Mouse (Mus musculus) ES-E14 (cell line): ENCODE results near the gene Tmem205. TPM values are rescaled to one million over a fixed set of nuclear protein-coding genes. Genes with fewer than 3 reads are reported as not detected.

Experiments
- DNase-seq: peaks from one replicate; pipeline ENCODE4 v3.0.0-alpha.2; 2013; ENCODE audit warnings: low read depth, low spot score
- H3K27ac ChIP-seq: 2 replicates; pipeline ENCODE4 v1.5.1; 2012; ENCODE audit warnings: low read depth, mild to moderate bottlenecking, low read length, moderate library complexity, mixed read lengths; ENCODE audit not compliant: poor library complexity, insufficient read depth, severe bottlenecking
- H3K36me3 ChIP-seq: 2 replicates; pipeline ENCODE4 v1.6.1; 2012; ENCODE audit warnings: mild to moderate bottlenecking, low read length, moderate library complexity, mixed read lengths; ENCODE audit not compliant: control insufficient read depth, poor library complexity, insufficient read depth, severe bottlenecking
- H3K4me1 ChIP-seq, 2 experiments: fragments of 150-350 bp in 1 of 2; sonication (generic) in 1 of 2; 2 replicates each; pipeline ENCODE4 v1.6.1; 2012; ENCODE audit warnings: low read length in 2 of 2, mild to moderate bottlenecking in 1 of 2, mixed read lengths in 1 of 2; ENCODE audit not compliant: control insufficient read depth in 2 of 2, insufficient read depth in 2 of 2, poor library complexity in 1 of 2
- H3K4me3 ChIP-seq, 2 experiments: fragments of 150-350 bp in 1 of 2; sonication (generic) in 1 of 2; 2 replicates each; pipeline ENCODE4 v1.5.1; 2012; ENCODE audit warnings: low read length in 2 of 2, low read depth in 1 of 2, mild to moderate bottlenecking in 1 of 2, mixed read lengths in 1 of 2; ENCODE audit not compliant: insufficient read depth in 1 of 2, poor library complexity in 1 of 2, severe bottlenecking in 1 of 2
- H3K9ac ChIP-seq: 2 replicates; pipeline ENCODE4 v1.6.1; 2012; ENCODE audit warnings: low read depth, mild to moderate bottlenecking, low read length, mixed read lengths; ENCODE audit not compliant: poor library complexity, insufficient read depth, severe bottlenecking
- H3K9me3 ChIP-seq: fragments of 150-350 bp; sonication (generic); 2 replicates; pipeline ENCODE4 v1.6.1; 2012; ENCODE audit warnings: low read depth, mild to moderate bottlenecking, low read length; ENCODE audit not compliant: control insufficient read depth, insufficient read depth
- CHD2 ChIP-seq: IDR thresholded peaks from 2 replicates; pipeline ENCODE4 v1.6.1; 2014; ENCODE audit warnings: mild to moderate bottlenecking, low read depth, low read length, inconsistent platforms
- HCFC1 ChIP-seq: IDR thresholded peaks from 2 replicates; pipeline ENCODE4 v1.6.1; 2012; ENCODE audit warnings: low read length, inconsistent platforms, borderline replicate concordance; ENCODE audit not compliant: insufficient read depth
- MAFK ChIP-seq: IDR thresholded peaks from 2 replicates; pipeline ENCODE4 v1.6.1; 2014; ENCODE audit warnings: mild to moderate bottlenecking, low read depth, low read length, inconsistent platforms; ENCODE audit not compliant: insufficient read depth
- ZC3H11A ChIP-seq: IDR thresholded peaks from 2 replicates; pipeline ENCODE4 v1.6.1; 2012; ENCODE audit warnings: low read depth, mild to moderate bottlenecking, inconsistent platforms, low read length, borderline replicate concordance
- ZNF384 ChIP-seq: IDR thresholded peaks from 2 replicates; pipeline ENCODE4 v1.6.1; 2012; ENCODE audit warnings: low read depth, low read length, inconsistent platforms
- in situ Hi-C, 2 experiments: fragments of 600-800 bp; cut with MboI; formaldehyde crosslinking; loops; one replicate each; pipeline ENCODE4 v1.15.1; 2025; ENCODE audit warnings: low sequenced_read_pairs in 2 of 2, inconsistent platforms in 1 of 2; ENCODE audit not compliant: unreplicated experiment in 2 of 2
- total RNA-seq: library from RNA; depleted of rRNA; stranded (reverse); fragments of 300-350 nt; gene quantifications from 2 replicates; pipeline ENCODE4 v1.2.3, GENCODE M21; 2012

Tmem205 gene
- total RNA-seq, 1 experiment: 38.1 TPM

GRCm38 (mm10) chr9:21925034-21925433 lies 2.3 kb downstream of the Tmem205 start:
- no peak overlapping the region for H3K27ac ChIP-seq
- TF ChIP-seq CHD2 (no peak), HCFC1 (no peak), ZNF384 (no peak), MAFK (no peak), ZC3H11A (no peak)
- H3K4me3 ChIP-seq: no peak overlapping the region

GRCm38 (mm10) chr9:21924099-21924493 lies 3.3 kb downstream of the Tmem205 start:
- no peak for TF ChIP-seq CHD2
- H3K4me3 ChIP-seq: no peak overlapping the region
- in situ Hi-C loops: no loop called here
- H3K27ac ChIP-seq: no peak overlapping the region
- no peak for DNase-seq
- H3K36me3 ChIP-seq: peaks cover 14% of the 10 kb centered on the region; the same call in 1 of the 2 replicates
- H3K4me1 ChIP-seq: peaks cover 0 to 7% of the 10 kb centered on the region in 2 experiments; a peak in 2 of 4 replicates
- H3K9ac ChIP-seq: no peak overlapping the region
- H3K9me3 ChIP-seq: no peaks in the 10 kb centered on the region

More at GRCm38 (mm10) chr9:21925034-21925433, 2.3 kb downstream of the Tmem205 start:
- Histone ChIP-seq H3K36me3 (peaks cover 14% of the 10 kb centered on the region; the same call in 1 of the 2 replicates), H3K9me3 (no peaks in the 10 kb centered on the region), H3K9ac (no peak overlapping the region), H3K4me1 (peaks cover 0 to 7% of the 10 kb centered on the region in 2 experiments; a peak in 2 of 4 replicates)
- in situ Hi-C loops: no loop called here
- no peak for DNase-seq

- no peak for TF ChIP-seq ZC3H11A
- no peak for TF ChIP-seq HCFC1
- no peak for TF ChIP-seq MAFK
- no peak for TF ChIP-seq ZNF384
- no peak for TF ChIP-seq CHD2
- peaks cover 14% of the 10 kb centered on the region; the same call in 1 of the 2 replicates for H3K36me3 ChIP-seq
- no peak overlapping the region for H3K9ac ChIP-seq
- DNase-seq: no peak
- peaks cover 0 to 7% of the 10 kb centered on the region in 2 experiments; a peak in 2 of 4 replicates for H3K4me1 ChIP-seq
- H3K9me3 ChIP-seq: no peaks in the 10 kb centered on the region
- no peak overlapping the region for H3K27ac ChIP-seq
- in situ Hi-C loops: no loop called here
- no peak overlapping the region for H3K4me3 ChIP-seq
Measured at GRCm38 (mm10) chr9:21923490-21924098, 3.8 kb downstream of the Tmem205 start.

GRCm38 (mm10) chr9:21923036-21923435 lies 4.3 kb downstream of the Tmem205 start:
- no peaks in the 10 kb centered on the region for H3K9me3 ChIP-seq
- no peak for TF ChIP-seq CHD2
- no peak for TF ChIP-seq ZNF384
- TF ChIP-seq HCFC1: no peak
- TF ChIP-seq MAFK: no peak
- H3K9ac ChIP-seq: no peak overlapping the region
- peaks cover 0 to 7% of the 10 kb centered on the region in 2 experiments; a peak in 2 of 4 replicates for H3K4me1 ChIP-seq
- no peak overlapping the region for H3K27ac ChIP-seq
- no peak for DNase-seq
- H3K36me3 ChIP-seq: peaks cover 14% of the 10 kb centered on the region; the same call in 1 of the 2 replicates
- in situ Hi-C loops: no loop called here
- no peak overlapping the region for H3K4me3 ChIP-seq
